Mouse (Mus musculus): ENCODE data around the gene Fbl.
A peak's percentile ranks its signal among the peaks of the same experiment; 100 is the strongest.
"Not testable (repeated sequence)": the region's sequence is repeated elsewhere in the genome, so short reads cannot be mapped to it uniquely, and the experiment has no call there.

Gene Fbl

GRCm38 (mm10) chr7:28169489-28170422, at the start of gene Fbl:
Gene Fbl, plus strand, starts transcription at chr7:28169710.
- peak; percentile 96 for DNase-seq (ENCODE audit: low read depth, low spot score)
- no peaks in the 10 kb centered on the region for H3K27me3 ChIP-seq (ENCODE audit: control insufficient read depth, insufficient read depth, low read length, poor library complexity, severe bottlenecking)
- H3K36me3 ChIP-seq (ENCODE audit: control insufficient read depth, insufficient read depth, low read length, poor library complexity, severe bottlenecking) = no peaks in the 10 kb centered on the region

GRCm38 (mm10) chr7:28129166-28129565, 40.3 kb upstream of the Fbl start, which contains the start of gene 9530053A07Rik:
Gene 9530053A07Rik, plus strand, starts transcription at chr7:28129466.
- DNase-seq (ENCODE audit: low read depth, low spot score) = no peak
- Histone ChIP-seq H3K27me3 (ENCODE audit: control insufficient read depth, insufficient read depth, low read length, poor library complexity, severe bottlenecking) (no peaks in the 10 kb centered on the region), H3K36me3 (ENCODE audit: control insufficient read depth, insufficient read depth, low read length, poor library complexity, severe bottlenecking) (no peaks in the 10 kb centered on the region)

DNA sequence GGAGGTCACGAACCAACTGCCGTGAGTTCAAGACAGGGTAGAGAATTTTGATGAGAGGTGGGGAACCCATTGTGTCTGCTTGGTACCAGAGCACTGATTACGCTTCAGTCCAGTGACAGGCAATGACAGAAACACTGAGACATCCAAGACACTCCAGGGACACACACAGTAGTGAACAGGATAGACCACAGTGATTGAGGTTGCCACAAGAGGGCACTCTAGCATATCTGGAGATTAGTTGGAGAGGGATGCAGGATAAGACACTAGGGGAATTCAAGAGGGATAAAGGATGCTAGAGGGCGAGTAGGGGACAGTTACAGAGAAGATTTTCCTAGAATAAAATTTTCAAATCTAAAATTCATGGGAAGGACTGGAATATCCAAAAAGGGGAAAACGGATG, 31.9 kb upstream of the Fbl start:
- peak; percentile 26 for DNase-seq (ENCODE audit: low read depth, low spot score)
- Histone ChIP-seq H3K36me3 (ENCODE audit: control insufficient read depth, insufficient read depth, low read length, poor library complexity, severe bottlenecking) (no peaks in the 10 kb centered on the region), H3K27me3 (ENCODE audit: control insufficient read depth, insufficient read depth, low read length, poor library complexity, severe bottlenecking) (no peaks in the 10 kb centered on the region)

- no peaks in the 10 kb centered on the region for H3K36me3 ChIP-seq (ENCODE audit: control insufficient read depth, insufficient read depth, low read length, poor library complexity, severe bottlenecking)
- peak; percentile 77 for DNase-seq (ENCODE audit: low read depth, low spot score)
Measured at GRCm38 (mm10) chr7:28148263-28148662, 21.2 kb upstream of the Fbl start.

DNA sequence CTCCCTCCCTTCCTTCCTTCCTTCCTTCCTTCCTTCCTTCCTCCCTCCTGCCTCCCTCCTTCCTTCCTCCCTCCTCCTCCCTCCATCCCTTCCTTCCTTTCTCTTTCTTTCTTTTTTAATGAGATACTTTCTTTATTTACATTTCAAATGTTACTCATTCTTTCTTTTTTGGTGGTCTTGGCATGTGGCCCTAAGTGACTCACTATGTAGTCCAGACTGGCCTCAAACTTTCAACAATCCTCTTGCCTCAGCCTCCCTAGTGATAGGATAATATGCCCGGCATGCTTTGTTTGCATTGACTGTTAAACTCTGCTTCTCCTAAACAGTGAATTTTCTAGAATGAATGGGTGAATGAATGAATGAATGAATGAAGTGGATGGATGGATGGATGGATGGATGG, 19.7 kb upstream of the Fbl start:
- no peaks in the 10 kb centered on the region for H3K27me3 ChIP-seq (ENCODE audit: control insufficient read depth, insufficient read depth, low read length, poor library complexity, severe bottlenecking)
- H3K36me3 ChIP-seq (ENCODE audit: control insufficient read depth, insufficient read depth, low read length, poor library complexity, severe bottlenecking) = no peaks in the 10 kb centered on the region
- DNase-seq (ENCODE audit: low read depth, low spot score) = no peak

More at GRCm38 (mm10) chr7:28148263-28148662, 21.2 kb upstream of the Fbl start:
- H3K27me3 ChIP-seq (ENCODE audit: control insufficient read depth, insufficient read depth, low read length, poor library complexity, severe bottlenecking) = no peaks in the 10 kb centered on the region

GRCm38 (mm10) chr7:28151584-28152221, 17.8 kb upstream of the Fbl start:
- DNase-seq (ENCODE audit: low read depth, low spot score) = peak; percentile 46

GRCm38 (mm10) chr7:28153595-28153994, 15.9 kb upstream of the Fbl start:
- H3K36me3 ChIP-seq (ENCODE audit: control insufficient read depth, insufficient read depth, low read length, poor library complexity, severe bottlenecking); H3K27me3 ChIP-seq (ENCODE audit: control insufficient read depth, insufficient read depth, low read length, poor library complexity, severe bottlenecking); DNase-seq (ENCODE audit: low read depth, low spot score): not testable (repeated sequence)

More at GRCm38 (mm10) chr7:28151584-28152221, 17.8 kb upstream of the Fbl start:
- H3K36me3 ChIP-seq (ENCODE audit: control insufficient read depth, insufficient read depth, low read length, poor library complexity, severe bottlenecking) = no peaks in the 10 kb centered on the region
- no peaks in the 10 kb centered on the region for H3K27me3 ChIP-seq (ENCODE audit: control insufficient read depth, insufficient read depth, low read length, poor library complexity, severe bottlenecking)

DNA sequence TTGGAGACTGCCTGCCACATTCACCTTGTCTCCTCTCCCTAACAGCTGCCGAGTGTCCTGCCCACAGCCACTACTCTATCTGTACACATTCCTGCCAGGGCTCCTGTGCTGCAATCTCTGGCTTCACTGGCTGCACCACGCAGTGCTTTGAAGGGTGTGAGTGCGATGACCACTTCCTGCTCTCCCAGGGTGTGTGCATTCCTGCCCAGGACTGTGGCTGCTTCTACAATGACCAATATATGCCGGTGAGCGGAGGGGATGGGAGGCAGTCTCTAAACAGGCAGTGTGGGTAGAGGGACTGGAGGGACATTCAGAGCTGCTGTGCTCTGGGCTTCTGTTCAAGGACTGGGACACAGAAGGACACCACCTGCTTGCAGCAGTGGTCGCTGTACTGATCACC, 10.2 kb upstream of the Fbl start:
- DNase-seq (ENCODE audit: low read depth, low spot score) = no peak
- no peaks in the 10 kb centered on the region for H3K36me3 ChIP-seq (ENCODE audit: control insufficient read depth, insufficient read depth, low read length, poor library complexity, severe bottlenecking)
- no peaks in the 10 kb centered on the region for H3K27me3 ChIP-seq (ENCODE audit: control insufficient read depth, insufficient read depth, low read length, poor library complexity, severe bottlenecking)

- Histone ChIP-seq H3K27me3 (ENCODE audit: control insufficient read depth, insufficient read depth, low read length, poor library complexity, severe bottlenecking) (no peaks in the 10 kb centered on the region), H3K36me3 (ENCODE audit: control insufficient read depth, insufficient read depth, low read length, poor library complexity, severe bottlenecking) (no peaks in the 10 kb centered on the region)
- DNase-seq (ENCODE audit: low read depth, low spot score) = no peak
Measured at GRCm38 (mm10) chr7:28159893-28160292, 9.6 kb upstream of the Fbl start.

- no peak for DNase-seq (ENCODE audit: low read depth, low spot score)
- Histone ChIP-seq H3K27me3 (ENCODE audit: control insufficient read depth, insufficient read depth, low read length, poor library complexity, severe bottlenecking) (no peaks in the 10 kb centered on the region), H3K36me3 (ENCODE audit: control insufficient read depth, insufficient read depth, low read length, poor library complexity, severe bottlenecking) (no peaks in the 10 kb centered on the region)
Measured at GRCm38 (mm10) chr7:28161163-28161749, 8.3 kb upstream of the Fbl start.

DNA sequence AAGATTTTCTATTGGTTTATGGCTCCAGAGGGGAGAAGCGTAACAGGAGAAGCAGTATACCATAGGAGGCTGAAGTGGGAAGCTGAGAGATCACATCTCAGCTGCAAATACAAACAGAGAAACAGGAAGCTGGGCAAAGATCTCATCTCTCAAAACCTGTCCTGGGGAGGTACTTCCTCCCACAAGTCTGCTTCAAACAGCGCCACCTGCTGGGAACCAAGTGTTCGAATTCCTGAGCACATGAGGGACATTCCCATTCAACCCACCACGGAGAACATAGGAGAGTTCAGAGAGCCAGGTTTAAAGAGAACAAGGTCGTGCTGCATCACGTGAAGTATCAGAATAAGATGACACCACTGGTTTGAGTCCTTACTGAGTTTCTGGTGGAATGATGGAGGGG, 4.1 kb upstream of the Fbl start:
- Histone ChIP-seq H3K27me3 (ENCODE audit: control insufficient read depth, insufficient read depth, low read length, poor library complexity, severe bottlenecking) (no peaks in the 10 kb centered on the region), H3K36me3 (ENCODE audit: control insufficient read depth, insufficient read depth, low read length, poor library complexity, severe bottlenecking) (no peaks in the 10 kb centered on the region)
- peak; percentile 40 for DNase-seq (ENCODE audit: low read depth, low spot score)

GRCm38 (mm10) chr7:28168320-28169115, 992 bp upstream of the Fbl start:
- DNase-seq (ENCODE audit: low read depth, low spot score) = peak; percentile 85
- no peaks in the 10 kb centered on the region for H3K27me3 ChIP-seq (ENCODE audit: control insufficient read depth, insufficient read depth, low read length, poor library complexity, severe bottlenecking)
- no peaks in the 10 kb centered on the region for H3K36me3 ChIP-seq (ENCODE audit: control insufficient read depth, insufficient read depth, low read length, poor library complexity, severe bottlenecking)

- DNase-seq (ENCODE audit: low read depth, low spot score) = peak; percentile 29
- Histone ChIP-seq H3K27me3 (ENCODE audit: control insufficient read depth, insufficient read depth, low read length, poor library complexity, severe bottlenecking) (no peaks in the 10 kb centered on the region), H3K36me3 (ENCODE audit: control insufficient read depth, insufficient read depth, low read length, poor library complexity, severe bottlenecking) (peaks cover 14% of the 10 kb centered on the region)
Measured at GRCm38 (mm10) chr7:28175358-28175757, 5.8 kb downstream of the Fbl start.

GRCm38 (mm10) chr7:28179228-28179627, 9.7 kb downstream of the Fbl start, which contains the start of gene Dyrk1b:
Gene Dyrk1b, plus strand, starts transcription at chr7:28179469.
- H3K27me3 ChIP-seq (ENCODE audit: control insufficient read depth, insufficient read depth, low read length, poor library complexity, severe bottlenecking) = no peaks in the 10 kb centered on the region
- H3K36me3 ChIP-seq (ENCODE audit: control insufficient read depth, insufficient read depth, low read length, poor library complexity, severe bottlenecking) = peaks cover 20% of the 10 kb centered on the region
- peak; percentile 100 for DNase-seq (ENCODE audit: low read depth, low spot score)
